Mouse (Mus musculus): ENCODE data around the gene Kctd6. TPM values are rescaled to one million over a fixed set of nuclear protein-coding genes. Genes with fewer than 3 reads are reported as not detected.

The Kctd6 gene
- polyA plus RNA-seq, 1 experiment from 2014 or later = 10.4 TPM

GRCm38 (mm10) chr14:8186278-8187045 lies 27.5 kb upstream of the Kctd6 start:
- Histone ChIP-seq H3K27me3 (ENCODE audit: control insufficient read depth, insufficient read depth, low read length) (no peaks in the 10 kb centered on the region), H3K36me3 (ENCODE audit: control insufficient read depth, insufficient read depth, low read length) (no peaks in the 10 kb centered on the region), H3K9me3 (ENCODE audit: control insufficient read depth, low read length) (no peaks in the 10 kb centered on the region), H3K4me3 (ENCODE audit: low read length) (no peak overlapping the region), H3K9ac (ENCODE audit: low read depth, low read length) (no peak overlapping the region), H3K27ac (ENCODE audit: low read depth, low read length) (no peak overlapping the region), H3K4me1 (ENCODE audit: control insufficient read depth, insufficient read depth, low read length) (no peaks in the 10 kb centered on the region), H3K4me2 (replicated peaks; ENCODE audit: low read depth, low read length) (no peak overlapping the region)
- ATAC-seq (ENCODE audit: low FRiP score, low TSS enrichment) = no peak
- 90% methylated on average over 6 of the region's 6 CpGs for WGBS

DNA sequence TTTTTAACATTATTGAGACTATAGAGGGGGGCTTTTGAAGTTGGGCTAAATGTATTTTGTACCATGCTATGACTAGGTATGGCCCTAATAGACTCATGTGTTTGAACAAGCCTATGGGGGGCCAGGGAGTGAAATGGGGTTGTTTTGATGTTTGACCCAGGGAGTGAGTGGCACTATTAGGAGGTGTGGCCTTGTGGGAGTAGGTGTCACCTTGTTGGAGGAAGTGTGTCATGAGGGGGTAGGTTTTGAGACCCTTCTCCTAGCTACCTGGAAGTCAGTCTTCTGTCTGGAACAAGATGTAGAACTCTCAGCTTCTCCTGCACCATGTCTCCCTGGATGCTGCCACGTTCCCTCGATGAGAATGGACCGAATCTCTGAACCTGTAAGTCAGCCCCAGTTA lies 23.4 kb upstream of the Kctd6 start:
- WGBS = 86% methylated on average over 3 of the region's 3 CpGs

DNA sequence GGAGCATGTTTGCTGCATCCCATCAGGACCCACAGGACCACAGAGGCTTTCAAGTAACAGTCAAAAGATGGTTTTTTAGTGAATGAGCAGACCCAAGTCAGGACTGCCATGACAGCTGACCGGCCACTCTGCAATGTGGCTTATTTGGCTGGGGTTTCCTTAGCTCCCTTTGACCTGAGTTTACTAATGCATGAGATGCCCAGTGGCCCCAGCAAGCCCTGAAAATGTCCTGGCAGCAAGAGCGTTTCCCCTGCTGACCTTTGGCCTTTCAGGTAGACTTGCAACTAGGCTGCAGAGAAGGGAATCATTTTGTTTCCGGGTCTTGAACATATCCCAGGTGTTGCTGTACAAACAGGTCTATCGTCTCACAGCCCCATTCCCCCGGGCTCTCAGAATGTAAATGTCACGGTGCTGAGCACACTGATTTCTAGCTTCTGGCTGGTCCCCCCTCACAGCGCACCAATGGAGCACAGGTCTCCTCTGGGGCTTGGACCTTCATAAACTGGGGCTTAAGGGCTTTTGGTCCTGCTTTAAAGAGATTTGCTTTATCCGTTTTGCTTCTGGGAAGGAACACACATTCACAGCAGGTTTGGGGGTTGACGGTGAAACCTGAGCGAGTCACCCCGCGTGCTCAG lies 22.5 kb upstream of the Kctd6 start:
- no peaks in the 10 kb centered on the region for H3K4me1 ChIP-seq (ENCODE audit: control insufficient read depth, insufficient read depth, low read length)
- H3K9ac ChIP-seq (ENCODE audit: low read depth, low read length) = 0 out of 2 replicates have a peak overlapping the region, but pooled peaks have one; percentile 12
- H3K36me3 ChIP-seq (ENCODE audit: control insufficient read depth, insufficient read depth, low read length) = no peaks in the 10 kb centered on the region
- no peaks in the 10 kb centered on the region for H3K27me3 ChIP-seq (ENCODE audit: control insufficient read depth, insufficient read depth, low read length)
- no peaks in the 10 kb centered on the region for H3K9me3 ChIP-seq (ENCODE audit: control insufficient read depth, low read length)
- H3K27ac ChIP-seq (ENCODE audit: low read depth, low read length) = no peak overlapping the region
- H3K4me2 ChIP-seq (replicated peaks; ENCODE audit: low read depth, low read length) = no peak overlapping the region
- no peak overlapping the region for H3K4me3 ChIP-seq (ENCODE audit: low read length)
- 33% methylated on average over 12 of the region's 12 CpGs for WGBS
- ATAC-seq (ENCODE audit: low FRiP score, low TSS enrichment) = 0 out of 2 replicates have a peak, but pooled peaks have one; percentile 49

More for the DNA sequence above, 23.4 kb upstream of the Kctd6 start:
- no peaks in the 10 kb centered on the region for H3K27me3 ChIP-seq (ENCODE audit: control insufficient read depth, insufficient read depth, low read length)
- no peak overlapping the region for H3K27ac ChIP-seq (ENCODE audit: low read depth, low read length)
- no peaks in the 10 kb centered on the region for H3K4me1 ChIP-seq (ENCODE audit: control insufficient read depth, insufficient read depth, low read length)
- no peak overlapping the region for H3K4me3 ChIP-seq (ENCODE audit: low read length)
- ATAC-seq (ENCODE audit: low FRiP score, low TSS enrichment) = no peak
- no peak overlapping the region for H3K4me2 ChIP-seq (replicated peaks; ENCODE audit: low read depth, low read length)
- no peaks in the 10 kb centered on the region for H3K36me3 ChIP-seq (ENCODE audit: control insufficient read depth, insufficient read depth, low read length)
- no peak overlapping the region for H3K9ac ChIP-seq (ENCODE audit: low read depth, low read length)
- H3K9me3 ChIP-seq (ENCODE audit: control insufficient read depth, low read length) = no peaks in the 10 kb centered on the region

- Histone ChIP-seq H3K27me3 (ENCODE audit: control insufficient read depth, insufficient read depth, low read length) (no peaks in the 10 kb centered on the region), H3K4me3 (ENCODE audit: low read length) (no peak overlapping the region), H3K4me1 (ENCODE audit: control insufficient read depth, insufficient read depth, low read length) (no peaks in the 10 kb centered on the region), H3K4me2 (replicated peaks; ENCODE audit: low read depth, low read length) (no peak overlapping the region), H3K36me3 (ENCODE audit: control insufficient read depth, insufficient read depth, low read length) (no peaks in the 10 kb centered on the region), H3K9ac (ENCODE audit: low read depth, low read length) (no peak overlapping the region), H3K27ac (ENCODE audit: low read depth, low read length) (no peak overlapping the region), H3K9me3 (ENCODE audit: control insufficient read depth, low read length) (no peaks in the 10 kb centered on the region)
- ATAC-seq (ENCODE audit: low FRiP score, low TSS enrichment) = no peak
- 87% methylated on average over 6 of the region's 6 CpGs for WGBS
Observed at GRCm38 (mm10) chr14:8192727-8193126, 21.2 kb upstream of the Kctd6 start.

- Histone ChIP-seq H3K27ac (ENCODE audit: low read depth, low read length) (no peak overlapping the region), H3K36me3 (ENCODE audit: control insufficient read depth, insufficient read depth, low read length) (no peaks in the 10 kb centered on the region), H3K9ac (ENCODE audit: low read depth, low read length) (no peak overlapping the region), H3K9me3 (ENCODE audit: control insufficient read depth, low read length) (no peaks in the 10 kb centered on the region), H3K4me2 (replicated peaks; ENCODE audit: low read depth, low read length) (no peak overlapping the region), H3K4me1 (ENCODE audit: control insufficient read depth, insufficient read depth, low read length) (no peaks in the 10 kb centered on the region), H3K4me3 (ENCODE audit: low read length) (no peak overlapping the region), H3K27me3 (ENCODE audit: control insufficient read depth, insufficient read depth, low read length) (no peaks in the 10 kb centered on the region)
- WGBS = 90% methylated on average over 5 of the region's 5 CpGs
- no peak for ATAC-seq (ENCODE audit: low FRiP score, low TSS enrichment)
Observed at GRCm38 (mm10) chr14:8200769-8201168, 13.2 kb upstream of the Kctd6 start.

DNA sequence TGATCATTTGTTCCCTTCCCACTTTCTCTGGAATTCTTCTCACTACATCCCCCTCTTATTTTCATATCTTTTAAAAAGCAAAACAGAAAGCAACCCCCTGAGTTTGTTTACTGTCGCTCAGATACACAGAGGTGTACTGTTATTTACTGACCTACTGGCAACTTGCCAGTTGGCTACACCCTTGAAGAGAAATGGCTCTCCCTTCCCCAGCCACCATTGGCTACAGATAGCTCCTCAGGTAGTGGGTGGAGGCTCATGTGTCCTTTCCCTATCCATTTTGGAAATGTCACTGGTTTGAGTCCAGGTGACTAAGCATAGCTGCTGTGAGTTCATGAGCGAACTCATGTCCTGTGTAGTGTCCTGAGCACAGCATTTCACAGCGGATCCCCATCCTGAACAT lies 12.2 kb upstream of the Kctd6 start:
- H3K27me3 ChIP-seq (ENCODE audit: control insufficient read depth, insufficient read depth, low read length) = no peaks in the 10 kb centered on the region
- H3K36me3 ChIP-seq (ENCODE audit: control insufficient read depth, insufficient read depth, low read length) = no peaks in the 10 kb centered on the region
- H3K4me1 ChIP-seq (ENCODE audit: control insufficient read depth, insufficient read depth, low read length) = no peaks in the 10 kb centered on the region
- no peak overlapping the region for H3K27ac ChIP-seq (ENCODE audit: low read depth, low read length)
- 86% methylated on average over 3 of the region's 3 CpGs for WGBS
- no peak for ATAC-seq (ENCODE audit: low FRiP score, low TSS enrichment)
- no peak overlapping the region for H3K4me2 ChIP-seq (replicated peaks; ENCODE audit: low read depth, low read length)
- no peak overlapping the region for H3K9ac ChIP-seq (ENCODE audit: low read depth, low read length)
- no peak overlapping the region for H3K4me3 ChIP-seq (ENCODE audit: low read length)
- no peaks in the 10 kb centered on the region for H3K9me3 ChIP-seq (ENCODE audit: control insufficient read depth, low read length)

DNA sequence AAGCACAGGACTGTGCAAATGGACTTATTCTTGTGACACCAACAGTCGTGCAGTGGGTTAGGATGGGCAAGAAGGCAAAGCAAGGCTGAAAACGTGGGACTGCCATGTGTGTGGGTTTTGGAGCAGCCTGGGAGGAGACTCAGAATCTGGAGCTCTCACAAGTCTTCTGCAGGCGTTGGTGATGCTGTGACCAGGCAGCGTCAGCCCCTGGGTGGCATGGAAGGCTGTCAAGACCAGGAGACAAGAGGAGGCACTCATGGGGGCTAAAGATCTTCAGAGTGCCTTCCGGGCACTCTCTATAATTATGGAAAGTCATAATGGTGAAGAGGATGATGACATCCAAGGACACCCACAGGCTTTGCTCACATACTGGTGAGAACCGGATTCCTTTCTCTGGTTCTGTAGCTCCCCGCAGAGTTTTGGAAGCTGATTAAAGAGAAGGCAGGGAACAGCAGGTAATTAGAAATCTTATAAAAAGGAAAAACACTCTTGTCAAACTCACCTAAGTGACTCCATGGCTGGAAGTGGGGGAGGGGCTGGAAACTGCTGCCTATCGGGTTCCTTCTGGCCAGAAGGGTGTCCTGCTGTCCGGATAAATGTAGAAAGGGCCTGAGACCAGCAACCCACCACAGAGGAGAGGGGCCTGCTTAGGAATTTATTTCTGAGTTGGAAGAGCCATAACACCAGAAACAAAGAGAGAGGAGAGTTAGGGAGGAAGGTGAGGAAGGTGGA lies 7.6 kb upstream of the Kctd6 start:
- H3K27me3 ChIP-seq (ENCODE audit: control insufficient read depth, insufficient read depth, low read length) = no peaks in the 10 kb centered on the region
- no peak overlapping the region for H3K9ac ChIP-seq (ENCODE audit: low read depth, low read length)
- WGBS = 56% methylated on average over 9 of the region's 9 CpGs
- no peak overlapping the region for H3K4me3 ChIP-seq (ENCODE audit: low read length)
- H3K9me3 ChIP-seq (ENCODE audit: control insufficient read depth, low read length) = no peaks in the 10 kb centered on the region
- no peaks in the 10 kb centered on the region for H3K4me1 ChIP-seq (ENCODE audit: control insufficient read depth, insufficient read depth, low read length)
- no peaks in the 10 kb centered on the region for H3K36me3 ChIP-seq (ENCODE audit: control insufficient read depth, insufficient read depth, low read length)
- no peak overlapping the region for H3K4me2 ChIP-seq (replicated peaks; ENCODE audit: low read depth, low read length)
- no peak for ATAC-seq (ENCODE audit: low FRiP score, low TSS enrichment)
- no peak overlapping the region for H3K27ac ChIP-seq (ENCODE audit: low read depth, low read length)

DNA sequence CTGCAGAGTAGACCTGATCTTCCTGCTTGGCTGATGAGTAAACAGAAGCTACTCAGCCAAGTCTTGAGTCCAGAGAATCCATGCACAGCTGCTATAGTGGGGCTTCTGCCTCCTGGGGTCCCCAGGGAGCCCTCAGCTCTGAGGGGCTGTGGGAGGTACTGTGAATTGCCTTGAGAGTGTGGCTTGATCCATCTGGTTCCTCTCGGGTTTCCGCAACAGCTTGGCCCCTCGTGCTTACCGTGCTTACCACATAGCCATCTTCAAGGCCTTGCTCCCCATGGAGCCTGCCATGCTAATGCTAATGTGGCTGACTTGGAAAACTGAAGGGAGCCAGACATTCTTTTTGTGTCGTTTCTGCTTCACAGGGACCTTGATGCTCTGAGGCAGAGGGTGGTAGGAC lies 6.8 kb upstream of the Kctd6 start:
- Histone ChIP-seq H3K27ac (ENCODE audit: low read depth, low read length) (no peak overlapping the region), H3K36me3 (ENCODE audit: control insufficient read depth, insufficient read depth, low read length) (no peaks in the 10 kb centered on the region), H3K9me3 (ENCODE audit: control insufficient read depth, low read length) (no peaks in the 10 kb centered on the region), H3K4me2 (replicated peaks; ENCODE audit: low read depth, low read length) (no peak overlapping the region), H3K4me1 (ENCODE audit: control insufficient read depth, insufficient read depth, low read length) (no peaks in the 10 kb centered on the region), H3K4me3 (ENCODE audit: low read length) (no peak overlapping the region), H3K27me3 (ENCODE audit: control insufficient read depth, insufficient read depth, low read length) (no peaks in the 10 kb centered on the region), H3K9ac (ENCODE audit: low read depth, low read length) (no peak overlapping the region)
- WGBS = 23% methylated on average over 5 of the region's 5 CpGs
- peak; percentile 55; the same call in 1 of the 2 replicates for ATAC-seq (ENCODE audit: low FRiP score, low TSS enrichment)

DNA sequence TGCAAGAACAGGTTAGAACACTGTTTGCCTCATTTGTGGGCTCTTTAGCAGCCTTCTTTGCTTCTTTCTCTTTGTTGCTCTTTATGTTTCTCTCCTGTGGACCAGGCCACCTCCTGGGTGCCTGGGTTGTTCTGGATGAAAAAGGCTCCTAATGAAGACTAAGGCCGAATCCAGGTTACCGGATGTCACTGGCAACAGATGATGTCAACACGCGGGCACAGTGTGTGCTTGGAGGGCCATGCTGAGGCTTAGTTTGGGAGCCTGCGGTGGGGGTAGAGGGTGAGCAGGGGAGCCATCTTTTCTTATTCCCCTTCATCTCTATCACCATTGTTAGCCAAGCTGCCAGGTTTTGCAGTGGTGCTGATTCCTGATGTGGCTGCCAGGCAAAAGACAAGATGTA lies 6.4 kb upstream of the Kctd6 start:
- Histone ChIP-seq H3K4me1 (ENCODE audit: control insufficient read depth, insufficient read depth, low read length) (no peaks in the 10 kb centered on the region), H3K36me3 (ENCODE audit: control insufficient read depth, insufficient read depth, low read length) (no peaks in the 10 kb centered on the region), H3K9me3 (ENCODE audit: control insufficient read depth, low read length) (no peaks in the 10 kb centered on the region), H3K4me3 (ENCODE audit: low read length) (no peak overlapping the region), H3K27me3 (ENCODE audit: control insufficient read depth, insufficient read depth, low read length) (no peaks in the 10 kb centered on the region), H3K9ac (ENCODE audit: low read depth, low read length) (no peak overlapping the region), H3K27ac (ENCODE audit: low read depth, low read length) (no peak overlapping the region), H3K4me2 (replicated peaks; ENCODE audit: low read depth, low read length) (no peak overlapping the region)
- 82% methylated on average over 5 of the region's 5 CpGs for WGBS
- no peak for ATAC-seq (ENCODE audit: low FRiP score, low TSS enrichment)

Measured in kidney, embryonic 14.5 days (tissue).